Mouse (Mus musculus): ENCODE data around the gene Gpr107. TPM values are rescaled to one million over a fixed set of nuclear protein-coding genes. Genes with fewer than 3 reads are reported as not detected.

Gene Gpr107
- polyA plus RNA-seq, 1 experiment from 2014 or later: 33.5 TPM

DNA sequence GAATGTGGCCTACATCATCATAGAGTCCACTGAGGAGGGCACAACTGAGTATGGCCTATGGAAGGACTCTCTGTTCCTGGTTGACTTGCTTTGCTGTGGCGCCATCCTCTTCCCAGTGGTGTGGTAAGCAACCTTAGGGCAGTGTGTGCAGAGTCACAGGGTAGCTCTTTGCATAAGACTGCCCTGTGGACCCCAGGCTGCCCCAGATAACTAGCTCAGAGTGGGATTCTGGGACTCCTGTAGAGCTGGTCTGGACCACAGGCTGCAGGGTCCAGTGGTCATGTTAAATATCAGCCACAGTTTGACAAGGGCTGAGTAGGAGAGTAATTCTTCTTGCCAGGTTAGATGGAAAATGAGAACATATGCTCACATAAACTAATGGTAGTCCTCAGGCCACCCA lies 36.6 kb downstream of the Gpr107 start:
- Histone ChIP-seq H3K9me3 (ENCODE audit: control insufficient read depth, low read depth, low read length) (no peaks in the 10 kb centered on the region), H3K27ac (ENCODE audit: low read length) (no peak overlapping the region), H3K4me2 (replicated peaks; ENCODE audit: low read depth, low read length) (no peak overlapping the region), H3K27me3 (ENCODE audit: control insufficient read depth, insufficient read depth, low read length) (no peaks in the 10 kb centered on the region), H3K36me3 (ENCODE audit: control insufficient read depth, insufficient read depth, low read length) (peaks cover 73% of the 10 kb centered on the region), H3K9ac (replicated peaks; ENCODE audit: low read depth, low read length) (no peak overlapping the region), H3K4me3 (ENCODE audit: low read depth, low read length) (no peak overlapping the region), H3K4me1 (ENCODE audit: control insufficient read depth, insufficient read depth, low read length) (no peaks in the 10 kb centered on the region)
- no peak for ATAC-seq (ENCODE audit: insufficient number of reproducible peaks, insufficient read depth, low FRiP score, low read depth)
- WGBS: 100% methylated on average over 1 of the region's 1 CpGs

DNA sequence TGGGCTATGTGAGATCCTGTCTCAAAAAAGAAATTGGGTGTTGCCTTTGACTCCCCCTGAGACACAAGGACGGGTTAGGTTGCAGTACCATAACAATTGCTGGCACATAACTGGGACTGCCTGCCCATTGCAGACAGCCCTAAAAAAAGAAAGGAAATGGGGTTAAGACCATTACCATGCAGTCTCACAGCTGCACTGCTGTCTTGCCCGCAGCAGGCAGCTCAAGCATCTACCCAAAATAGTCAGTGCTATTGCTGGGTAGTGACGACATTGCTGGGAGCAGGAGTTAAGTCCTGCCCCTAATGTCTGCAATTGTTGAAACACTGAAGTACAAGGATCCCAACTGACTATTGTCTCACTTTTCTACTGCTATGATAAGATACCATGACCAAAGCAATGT lies 37.5 kb downstream of the Gpr107 start:
- Histone ChIP-seq H3K4me1 (ENCODE audit: control insufficient read depth, insufficient read depth, low read length) (no peaks in the 10 kb centered on the region), H3K4me3 (ENCODE audit: low read depth, low read length) (no peak overlapping the region), H3K9me3 (ENCODE audit: control insufficient read depth, low read depth, low read length) (no peaks in the 10 kb centered on the region), H3K27me3 (ENCODE audit: control insufficient read depth, insufficient read depth, low read length) (no peaks in the 10 kb centered on the region), H3K4me2 (replicated peaks; ENCODE audit: low read depth, low read length) (no peak overlapping the region), H3K27ac (ENCODE audit: low read length) (no peak overlapping the region), H3K9ac (replicated peaks; ENCODE audit: low read depth, low read length) (no peak overlapping the region), H3K36me3 (ENCODE audit: control insufficient read depth, insufficient read depth, low read length) (peaks cover 66% of the 10 kb centered on the region)
- no peak for ATAC-seq (ENCODE audit: insufficient number of reproducible peaks, insufficient read depth, low FRiP score, low read depth)
- WGBS: 88% methylated on average over 3 of the region's 3 CpGs

DNA sequence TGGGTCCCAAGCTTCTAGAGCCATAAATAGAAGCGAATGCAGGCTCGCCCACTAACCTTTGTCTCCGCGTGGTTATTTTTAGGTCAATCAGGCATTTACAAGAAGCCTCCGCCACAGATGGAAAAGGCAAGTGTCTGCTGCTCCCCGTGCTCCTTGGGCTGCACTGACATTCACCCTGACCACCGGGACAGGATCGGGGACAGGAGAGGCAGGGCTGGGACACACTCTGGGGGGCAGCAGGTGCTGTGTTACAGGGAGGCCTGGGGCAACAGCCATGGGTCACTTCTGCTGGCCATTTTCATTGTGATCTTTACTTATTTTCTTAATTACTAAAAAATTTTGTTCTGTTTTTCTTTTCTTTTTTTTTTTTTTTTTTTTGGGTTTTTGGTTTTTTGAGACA lies 39.6 kb downstream of the Gpr107 start:
- WGBS: 84% methylated on average over 8 of the region's 8 CpGs
- Histone ChIP-seq H3K9me3 (ENCODE audit: control insufficient read depth, low read depth, low read length) (no peaks in the 10 kb centered on the region), H3K27ac (ENCODE audit: low read length) (no peak overlapping the region), H3K27me3 (ENCODE audit: control insufficient read depth, insufficient read depth, low read length) (no peaks in the 10 kb centered on the region), H3K4me3 (ENCODE audit: low read depth, low read length) (no peak overlapping the region), H3K36me3 (ENCODE audit: control insufficient read depth, insufficient read depth, low read length) (peaks cover 58% of the 10 kb centered on the region), H3K4me1 (ENCODE audit: control insufficient read depth, insufficient read depth, low read length) (no peaks in the 10 kb centered on the region), H3K9ac (replicated peaks; ENCODE audit: low read depth, low read length) (no peak overlapping the region), H3K4me2 (replicated peaks; ENCODE audit: low read depth, low read length) (no peak overlapping the region)
- no peak for ATAC-seq (ENCODE audit: insufficient number of reproducible peaks, insufficient read depth, low FRiP score, low read depth)

DNA sequence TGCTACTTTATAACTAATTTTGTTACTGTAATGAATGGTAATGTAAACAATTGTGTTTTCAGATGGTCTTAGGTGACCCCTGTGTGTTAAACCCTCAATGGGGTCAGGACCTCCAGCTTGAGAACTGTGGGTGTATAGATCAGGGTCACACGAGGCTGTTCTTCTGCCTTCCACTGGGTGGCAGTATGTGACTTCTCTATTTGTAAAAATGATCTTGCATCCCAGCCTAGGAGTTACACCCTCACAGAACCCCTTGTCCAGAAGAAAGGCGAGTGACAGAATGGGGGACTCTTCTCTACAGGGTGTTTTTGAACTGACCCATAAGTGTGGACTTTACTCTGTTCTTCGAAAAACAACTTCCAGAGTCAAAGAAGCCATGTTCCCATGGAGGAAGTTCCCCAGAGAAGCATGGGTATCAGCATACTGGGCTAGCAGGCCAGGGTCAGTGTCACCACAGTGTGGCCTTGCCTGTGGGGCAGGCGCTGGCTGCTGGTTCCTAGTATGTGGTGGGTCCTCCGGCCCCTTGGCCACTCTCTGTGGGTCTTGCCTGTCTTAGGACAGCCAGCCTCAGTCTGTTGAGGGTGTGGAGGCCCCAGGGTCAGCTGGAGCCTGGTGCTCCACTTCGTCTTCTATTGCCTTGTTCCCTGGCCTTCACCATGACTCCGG lies 42.4 kb downstream of the Gpr107 start:
- Histone ChIP-seq H3K9me3 (ENCODE audit: control insufficient read depth, low read depth, low read length) (no peaks in the 10 kb centered on the region), H3K4me1 (ENCODE audit: control insufficient read depth, insufficient read depth, low read length) (no peaks in the 10 kb centered on the region), H3K27me3 (ENCODE audit: control insufficient read depth, insufficient read depth, low read length) (no peaks in the 10 kb centered on the region), H3K4me2 (replicated peaks; ENCODE audit: low read depth, low read length) (no peak overlapping the region), H3K4me3 (ENCODE audit: low read depth, low read length) (no peak overlapping the region), H3K9ac (replicated peaks; ENCODE audit: low read depth, low read length) (no peak overlapping the region), H3K36me3 (ENCODE audit: control insufficient read depth, insufficient read depth, low read length) (peaks cover 53% of the 10 kb centered on the region), H3K27ac (ENCODE audit: low read length) (no peak overlapping the region)
- 71% methylated on average over 7 of the region's 7 CpGs for WGBS
- ATAC-seq (ENCODE audit: insufficient number of reproducible peaks, insufficient read depth, low FRiP score, low read depth): no peak

DNA sequence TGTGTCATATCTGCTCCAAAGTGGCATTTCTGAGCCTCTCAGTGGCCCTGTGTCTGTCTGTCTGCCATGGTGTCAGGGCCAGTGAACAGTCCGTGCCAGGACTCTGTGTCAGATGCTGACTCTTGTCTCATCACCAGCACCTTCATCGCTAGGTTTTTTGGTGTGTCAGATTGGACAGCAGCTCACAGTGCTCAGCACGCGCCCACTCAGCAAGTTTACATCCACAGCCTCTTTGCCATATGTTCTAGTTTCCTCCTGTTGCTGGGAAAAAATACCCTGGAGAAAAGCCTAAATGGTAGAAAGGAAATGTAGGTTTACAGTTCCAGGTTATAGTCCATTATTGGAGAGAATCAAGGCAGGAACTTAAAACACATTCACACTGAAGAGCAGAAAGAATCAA lies 46.5 kb downstream of the Gpr107 start:
- Histone ChIP-seq H3K27me3 (ENCODE audit: control insufficient read depth, insufficient read depth, low read length) (no peaks in the 10 kb centered on the region), H3K9ac (replicated peaks; ENCODE audit: low read depth, low read length) (no peak overlapping the region)
- WGBS: 97% methylated on average over 4 of the region's 4 CpGs

DNA sequence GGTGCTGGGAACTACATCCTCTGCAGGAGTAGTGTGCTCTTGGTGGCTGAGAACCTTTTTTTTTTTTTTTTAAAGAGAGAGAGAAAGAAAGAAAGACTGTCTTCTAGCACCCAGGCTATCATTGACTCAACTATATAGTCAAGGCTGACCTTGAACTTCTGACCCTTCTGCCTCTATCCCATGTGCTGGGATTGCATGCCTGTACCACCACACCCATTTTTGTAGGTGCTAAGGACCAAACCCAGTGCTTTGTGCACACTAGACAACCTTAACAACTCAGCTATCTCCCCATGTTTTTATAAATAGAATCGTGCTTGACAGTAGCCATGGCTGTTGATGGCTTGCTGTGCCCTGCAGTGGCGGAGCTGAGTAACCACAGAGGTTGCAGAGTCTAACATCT lies 47.9 kb downstream of the Gpr107 start:
- Histone ChIP-seq H3K27me3 (ENCODE audit: control insufficient read depth, insufficient read depth, low read length) (no peaks in the 10 kb centered on the region), H3K27ac (ENCODE audit: low read length) (no peak overlapping the region)
- 86% methylated on average over 2 of the region's 2 CpGs for WGBS

More for the DNA sequence above, 46.5 kb downstream of the Gpr107 start:
- Histone ChIP-seq H3K9me3 (ENCODE audit: control insufficient read depth, low read depth, low read length) (no peaks in the 10 kb centered on the region), H3K27ac (ENCODE audit: low read length) (no peak overlapping the region), H3K4me3 (ENCODE audit: low read depth, low read length) (no peak overlapping the region), H3K36me3 (ENCODE audit: control insufficient read depth, insufficient read depth, low read length) (peaks cover 36% of the 10 kb centered on the region), H3K4me2 (replicated peaks; ENCODE audit: low read depth, low read length) (no peak overlapping the region), H3K4me1 (ENCODE audit: control insufficient read depth, insufficient read depth, low read length) (no peaks in the 10 kb centered on the region)
- ATAC-seq (ENCODE audit: insufficient number of reproducible peaks, insufficient read depth, low FRiP score, low read depth): no peak

DNA sequence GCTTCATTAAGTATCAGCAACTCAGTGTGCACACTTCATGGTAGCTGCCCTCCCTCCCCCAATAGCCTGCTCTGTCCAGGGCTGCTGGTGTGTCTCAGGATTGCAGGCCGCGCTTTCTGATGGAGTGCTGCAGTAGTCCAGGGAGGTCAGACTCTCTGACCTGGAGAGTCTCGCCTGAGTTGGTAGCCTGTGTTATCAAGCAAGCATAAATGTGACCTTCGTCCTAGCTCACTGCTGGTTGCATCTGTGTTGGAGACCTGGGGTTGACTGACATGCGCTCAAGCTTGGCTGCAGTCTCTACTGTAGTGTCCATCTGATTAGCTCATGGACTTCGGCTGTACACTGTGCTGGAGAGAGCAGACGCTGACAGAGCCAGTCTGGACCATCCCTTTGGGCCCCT lies 49.7 kb downstream of the Gpr107 start:
- ATAC-seq (ENCODE audit: insufficient number of reproducible peaks, insufficient read depth, low FRiP score, low read depth): peak; percentile 34; the same call in 1 of the 2 replicates
- H3K36me3 ChIP-seq (ENCODE audit: control insufficient read depth, insufficient read depth, low read length): peaks cover 26% of the 10 kb centered on the region
- H3K4me2 ChIP-seq (replicated peaks; ENCODE audit: low read depth, low read length): no peak overlapping the region
- no peak overlapping the region for H3K27ac ChIP-seq (ENCODE audit: low read length)
- no peak overlapping the region for H3K9ac ChIP-seq (replicated peaks; ENCODE audit: low read depth, low read length)
- no peaks in the 10 kb centered on the region for H3K4me1 ChIP-seq (ENCODE audit: control insufficient read depth, insufficient read depth, low read length)
- 77% methylated on average over 7 of the region's 7 CpGs for WGBS
- no peaks in the 10 kb centered on the region for H3K9me3 ChIP-seq (ENCODE audit: control insufficient read depth, low read depth, low read length)
- H3K4me3 ChIP-seq (ENCODE audit: low read depth, low read length): no peak overlapping the region
- H3K27me3 ChIP-seq (ENCODE audit: control insufficient read depth, insufficient read depth, low read length): no peaks in the 10 kb centered on the region

More for the DNA sequence above, 47.9 kb downstream of the Gpr107 start:
- Histone ChIP-seq H3K9ac (replicated peaks; ENCODE audit: low read depth, low read length) (no peak overlapping the region), H3K4me1 (ENCODE audit: control insufficient read depth, insufficient read depth, low read length) (no peaks in the 10 kb centered on the region), H3K4me2 (replicated peaks; ENCODE audit: low read depth, low read length) (no peak overlapping the region), H3K9me3 (ENCODE audit: control insufficient read depth, low read depth, low read length) (no peaks in the 10 kb centered on the region), H3K36me3 (ENCODE audit: control insufficient read depth, insufficient read depth, low read length) (peaks cover 31% of the 10 kb centered on the region), H3K4me3 (ENCODE audit: low read depth, low read length) (no peak overlapping the region)
- ATAC-seq (ENCODE audit: insufficient number of reproducible peaks, insufficient read depth, low FRiP score, low read depth): no peak

DNA sequence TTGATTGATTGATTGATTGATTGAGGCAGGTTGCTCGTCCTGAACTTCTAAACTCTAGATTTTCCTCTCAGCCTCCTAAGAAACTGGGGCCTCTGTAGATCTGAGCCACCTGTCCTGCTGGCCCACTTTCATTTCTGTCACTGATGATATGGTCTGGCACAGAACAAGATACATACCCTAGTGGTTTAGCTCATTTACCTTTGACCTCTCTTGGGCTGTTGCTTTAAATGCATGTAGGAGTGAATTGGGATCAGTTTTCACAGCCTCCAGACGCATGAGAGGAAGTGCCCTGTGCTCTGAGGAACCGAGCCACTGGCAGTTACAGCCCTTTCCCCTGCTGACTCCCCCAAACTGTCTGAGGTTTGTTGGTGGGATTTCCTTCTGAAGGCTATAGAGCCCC lies 50.2 kb downstream of the Gpr107 start:
- no peaks in the 10 kb centered on the region for H3K4me1 ChIP-seq (ENCODE audit: control insufficient read depth, insufficient read depth, low read length)
- no peak for ATAC-seq (ENCODE audit: insufficient number of reproducible peaks, insufficient read depth, low FRiP score, low read depth)
- H3K9ac ChIP-seq (replicated peaks; ENCODE audit: low read depth, low read length): no peak overlapping the region
- no peak overlapping the region for H3K4me2 ChIP-seq (replicated peaks; ENCODE audit: low read depth, low read length)
- H3K4me3 ChIP-seq (ENCODE audit: low read depth, low read length): no peak overlapping the region
- 37% methylated on average over 3 of the region's 3 CpGs for WGBS
- no peaks in the 10 kb centered on the region for H3K27me3 ChIP-seq (ENCODE audit: control insufficient read depth, insufficient read depth, low read length)
- H3K9me3 ChIP-seq (ENCODE audit: control insufficient read depth, low read depth, low read length): no peaks in the 10 kb centered on the region
- H3K36me3 ChIP-seq (ENCODE audit: control insufficient read depth, insufficient read depth, low read length): peaks cover 24% of the 10 kb centered on the region
- H3K27ac ChIP-seq (ENCODE audit: low read length): no peak overlapping the region

DNA sequence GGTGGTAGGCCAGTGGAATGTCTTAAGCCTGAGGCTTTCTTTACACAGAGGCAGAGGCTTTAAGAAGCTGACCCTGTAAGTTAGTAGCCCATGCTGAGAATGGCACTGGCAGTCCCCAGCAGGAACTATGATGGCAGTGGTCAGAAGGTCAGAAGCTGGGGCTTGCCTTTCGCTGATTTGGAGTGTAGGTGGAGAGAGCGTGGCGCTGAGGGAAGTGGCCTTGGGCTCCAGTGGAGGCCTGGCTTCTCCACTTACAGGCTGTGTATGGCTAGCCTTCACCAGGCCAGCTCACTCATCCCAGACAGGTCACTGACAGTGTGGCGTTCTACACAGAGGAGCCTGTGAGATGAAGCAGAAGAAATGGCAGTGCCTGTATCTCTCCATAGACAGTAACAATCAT lies 50.8 kb downstream of the Gpr107 start:
- H3K4me1 ChIP-seq (ENCODE audit: control insufficient read depth, insufficient read depth, low read length): no peaks in the 10 kb centered on the region
- no peak overlapping the region for H3K4me2 ChIP-seq (replicated peaks; ENCODE audit: low read depth, low read length)
- H3K4me3 ChIP-seq (ENCODE audit: low read depth, low read length): no peak overlapping the region
- 85% methylated on average over 4 of the region's 4 CpGs for WGBS
- H3K27ac ChIP-seq (ENCODE audit: low read length): no peak overlapping the region
- ATAC-seq (ENCODE audit: insufficient number of reproducible peaks, insufficient read depth, low FRiP score, low read depth): no peak
- H3K27me3 ChIP-seq (ENCODE audit: control insufficient read depth, insufficient read depth, low read length): no peaks in the 10 kb centered on the region
- H3K9ac ChIP-seq (replicated peaks; ENCODE audit: low read depth, low read length): no peak overlapping the region
- peaks cover 24% of the 10 kb centered on the region for H3K36me3 ChIP-seq (ENCODE audit: control insufficient read depth, insufficient read depth, low read length)
- H3K9me3 ChIP-seq (ENCODE audit: control insufficient read depth, low read depth, low read length): no peaks in the 10 kb centered on the region
